Mouse (Mus musculus): ENCODE measurements at regions not wholly inside any gene's neighbourhood (a gene's known extent, or its start where the extent isn't known, plus 50 kb on each side); places are given as distances from the start of the nearest gene placed in this dataset.
"Not testable (repeated sequence)": the region's sequence is repeated elsewhere in the genome, so short reads cannot be mapped to it uniquely, and the experiment has no call there.

- DNase-seq: no peak
These were observed 550.2 kb downstream of the Rapgef2 start for GRCm38 (mm10) chr3:78736111-78736510.

GRCm38 (mm10) chr3:78716691-78717090 is 569.6 kb downstream of the Rapgef2 start:
- DNase-seq: no peak

GRCm38 (mm10) chr3:78707687-78708086 is 578.6 kb downstream of the Rapgef2 start:
- DNase-seq: no peak

DNA sequence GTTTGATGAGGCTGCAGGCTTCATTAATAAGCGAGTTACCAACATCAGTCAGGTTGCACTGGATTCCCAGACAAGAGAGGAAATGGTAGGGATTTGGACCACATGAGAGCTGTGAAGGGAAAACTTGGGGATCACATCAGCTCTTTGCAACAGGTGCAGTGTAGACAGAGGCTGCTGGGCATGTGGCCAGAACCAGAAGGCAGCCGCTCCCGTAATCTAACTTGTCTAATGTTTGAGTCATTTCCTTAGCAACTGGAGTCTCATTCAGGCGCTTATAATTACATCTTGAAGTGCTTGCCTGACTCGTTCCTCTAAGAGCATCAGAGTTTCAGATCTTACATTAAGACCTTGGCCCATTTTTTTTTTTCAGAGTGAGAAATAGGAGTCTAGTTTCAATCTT is 587.4 kb downstream of the Rapgef2 start:
- no peak for DNase-seq

GRCm38 (mm10) chr3:78691499-78691898 is 594.8 kb downstream of the Rapgef2 start:
- DNase-seq: no peak

DNA sequence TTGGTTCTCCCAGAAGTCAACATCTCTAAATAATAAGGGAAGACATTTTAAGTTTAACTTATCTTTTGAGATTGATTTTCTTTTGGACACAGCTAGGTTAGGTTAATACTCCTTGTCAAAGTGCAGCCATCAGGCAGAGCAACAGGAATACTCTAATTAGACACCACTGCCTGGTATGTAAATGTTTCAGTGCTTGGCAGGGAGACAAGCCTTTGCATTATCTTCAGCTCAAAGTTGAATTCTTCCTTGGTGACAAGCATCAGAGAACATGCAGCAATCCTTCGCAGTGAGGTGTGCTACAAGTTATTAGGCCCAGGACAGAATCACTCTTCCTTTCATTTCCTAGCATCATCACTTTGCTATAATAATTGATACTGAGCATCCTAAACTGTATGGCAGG is 608.7 kb downstream of the Rapgef2 start:
- no peak for DNase-seq

DNA sequence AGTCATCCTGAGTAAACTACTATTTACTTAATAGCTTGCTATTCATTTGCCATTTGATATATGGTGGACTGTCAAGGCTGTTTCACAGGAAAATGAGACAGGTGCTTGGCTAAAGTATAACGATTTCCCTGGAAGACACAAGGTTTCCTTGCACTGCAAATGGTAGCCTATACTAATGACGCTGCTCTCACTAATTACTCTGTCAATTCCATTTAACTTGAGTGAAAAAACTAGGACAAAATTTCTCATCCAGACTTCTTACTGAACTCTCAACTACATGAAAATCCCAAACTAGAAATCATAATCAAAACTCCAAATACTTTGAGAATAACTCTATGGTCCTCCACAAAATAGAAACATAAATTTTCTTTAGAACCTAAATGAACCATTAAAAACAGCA is 609.5 kb downstream of the Rapgef2 start:
- DNase-seq: no peak

DNA sequence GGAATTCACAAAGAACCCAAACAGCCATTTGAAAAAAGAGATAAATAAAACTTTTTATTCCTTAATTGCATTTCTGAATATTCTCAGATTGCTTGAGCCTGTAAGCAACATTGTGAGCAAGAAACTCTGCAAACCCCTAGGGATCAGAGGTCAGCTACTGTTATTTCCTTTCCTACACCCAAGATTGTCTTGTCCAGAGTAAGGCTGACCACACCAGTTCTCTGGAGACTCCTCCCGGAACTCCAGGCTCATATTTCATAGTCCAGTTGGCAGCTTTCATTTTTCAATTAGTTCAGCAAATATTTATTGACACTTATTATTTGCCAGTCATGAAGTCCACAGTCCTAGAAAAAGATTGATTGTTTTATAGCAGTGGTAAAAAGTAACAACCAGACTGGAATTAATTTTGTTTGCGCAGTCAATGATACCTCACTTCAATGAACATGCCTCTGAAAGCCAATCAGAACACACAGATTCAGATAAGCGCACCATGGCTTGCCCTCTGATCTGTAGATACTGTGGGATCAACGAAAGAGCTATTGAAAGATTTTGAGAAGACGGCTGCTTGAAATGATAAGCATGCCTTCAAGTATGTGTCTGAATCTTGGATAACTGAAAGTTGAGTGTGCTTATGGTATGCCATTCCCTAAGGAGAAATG is 611.7 kb downstream of the Rapgef2 start:
- no peak for DNase-seq

DNA sequence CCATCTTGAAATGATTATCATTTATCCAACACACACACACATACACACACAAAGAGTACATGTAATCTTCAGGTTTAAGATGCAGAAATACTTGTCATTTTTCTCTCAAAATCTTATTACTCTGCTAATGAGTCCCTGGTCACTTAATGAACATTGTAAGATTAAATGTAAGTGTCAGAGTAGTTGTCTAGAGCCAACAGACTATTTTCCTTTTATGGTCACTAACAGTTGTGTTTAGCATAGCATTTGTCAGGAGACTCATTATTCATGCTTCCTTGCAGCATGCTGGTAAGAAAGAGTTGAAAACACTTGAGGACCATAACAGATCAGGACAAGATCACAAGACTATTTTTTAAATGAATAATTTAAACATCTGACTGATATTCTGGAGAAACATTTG is 618.3 kb downstream of the Rapgef2 start:
- DNase-seq: no peak

DNA sequence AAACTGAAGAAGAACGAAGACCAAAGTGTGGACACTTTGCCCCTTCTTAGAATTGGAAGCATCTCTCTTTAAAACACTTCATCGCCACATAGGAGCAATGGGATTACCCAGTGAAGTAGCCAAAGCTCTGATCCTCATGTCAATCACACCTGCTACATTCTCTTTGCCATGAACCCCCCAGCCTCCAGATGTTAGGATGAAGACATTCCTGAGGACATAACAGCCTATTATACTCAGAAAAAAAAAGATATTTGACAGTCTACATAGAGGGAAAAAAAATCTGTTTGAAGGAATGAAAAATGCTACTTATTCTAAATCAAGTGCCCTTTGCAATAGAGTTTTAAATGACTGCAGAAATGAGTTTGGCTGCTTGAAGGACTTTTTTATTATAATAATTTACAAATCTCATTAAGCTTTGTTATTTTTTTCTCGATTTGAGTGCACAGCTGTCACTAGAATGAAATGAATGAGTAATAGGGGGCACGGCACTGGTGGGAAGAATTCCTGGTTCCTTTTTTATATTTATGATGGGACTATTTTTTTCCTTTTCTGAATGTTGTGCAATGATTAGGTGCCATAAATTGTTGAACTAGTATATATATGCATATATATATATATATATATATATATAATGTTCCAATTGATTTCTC is 618.8 kb downstream of the Rapgef2 start:
- DNase-seq: no peak

DNA sequence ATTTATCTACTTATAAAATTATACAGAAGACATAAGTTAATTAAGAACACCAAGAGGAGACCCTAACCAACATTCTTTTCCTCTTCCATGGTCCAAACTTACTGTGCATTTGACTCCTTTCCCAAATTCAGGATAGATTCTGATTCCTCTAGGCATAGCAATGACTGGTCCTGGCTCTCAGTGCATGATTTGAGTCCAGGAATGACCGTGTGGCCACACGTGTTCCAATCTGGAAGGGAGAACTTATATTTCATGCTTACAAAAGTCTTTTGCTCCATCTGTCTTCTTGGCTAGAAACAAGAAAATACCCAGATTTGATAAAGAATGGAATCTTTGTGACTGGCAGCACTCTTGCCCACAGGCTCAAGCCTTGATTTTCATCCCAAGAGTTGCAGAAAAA is 638.2 kb downstream of the Rapgef2 start:
- no peak for DNase-seq

DNA sequence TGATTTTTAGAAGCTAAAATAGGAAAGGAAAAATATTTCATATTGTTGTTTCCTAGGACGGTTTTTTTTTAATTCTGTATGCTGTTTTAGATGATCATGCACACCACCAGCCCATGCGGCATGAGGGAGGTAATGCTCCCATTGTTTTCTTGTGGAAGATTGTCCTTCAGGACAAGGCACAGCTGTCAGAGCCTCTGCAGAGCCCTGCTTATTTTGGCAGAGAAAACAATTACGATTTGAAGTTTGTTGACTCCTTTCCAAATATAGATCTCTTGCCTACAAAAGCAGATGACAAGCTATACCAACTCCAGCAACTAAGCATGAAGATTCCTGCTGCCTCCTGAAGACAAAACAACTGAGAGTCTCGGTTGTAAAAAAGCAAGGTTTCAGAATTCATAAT is 650.9 kb downstream of the Rapgef2 start:
- DNase-seq: no peak

- no peak for DNase-seq
These were observed 667.4 kb downstream of the Rapgef2 start for GRCm38 (mm10) chr3:78618900-78619299.

- DNase-seq: no peak
These were observed 691.5 kb downstream of the Rapgef2 start for GRCm38 (mm10) chr3:78594718-78595236.

- no peak for DNase-seq
These were observed 692.0 kb downstream of the Rapgef2 start for GRCm38 (mm10) chr3:78594305-78594704.

DNA sequence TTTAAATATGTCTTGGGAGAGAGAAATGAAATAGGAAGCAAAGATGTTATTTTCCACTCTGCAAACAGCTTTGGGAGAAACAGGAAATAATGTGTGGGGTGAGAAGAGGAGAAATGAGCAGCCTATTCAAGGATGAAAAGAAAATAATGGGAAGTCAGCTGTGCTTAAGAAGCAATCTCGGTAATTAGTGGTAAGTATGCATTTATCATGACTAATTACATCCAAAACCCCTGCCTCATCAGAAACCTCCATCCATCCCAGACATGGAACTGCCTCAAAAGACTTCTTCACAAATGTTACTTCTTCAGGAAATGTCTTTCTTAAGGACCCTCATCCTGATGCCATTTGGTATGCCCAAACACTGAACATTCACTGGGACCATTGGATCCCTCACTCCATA is 699.7 kb downstream of the Rapgef2 start:
- DNase-seq: no peak

GRCm38 (mm10) chr3:78581868-78582267 is 704.4 kb downstream of the Rapgef2 start:
- no peak for DNase-seq

DNA sequence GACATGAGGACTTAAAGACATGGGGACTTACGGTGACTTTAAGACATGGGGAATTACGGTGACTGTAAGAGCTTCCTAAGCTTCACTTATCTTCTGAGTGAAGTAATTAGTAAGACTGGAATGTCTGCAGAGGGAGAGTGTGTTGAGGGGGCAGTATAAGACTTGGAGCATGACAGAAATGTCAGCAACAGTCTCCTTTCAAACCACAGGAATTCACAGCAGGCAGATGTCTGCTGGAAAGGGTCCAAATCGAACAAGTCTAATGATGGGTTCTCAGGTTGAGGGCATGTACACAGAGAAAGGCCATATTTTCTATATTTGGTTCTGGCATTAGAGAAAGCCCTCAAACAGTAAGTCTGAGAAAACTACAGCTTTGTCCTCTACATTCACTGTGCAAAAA is 705.2 kb downstream of the Rapgef2 start:
- no peak for DNase-seq

GRCm38 (mm10) chr3:78575667-78576464 is 710.5 kb downstream of the Rapgef2 start:
- no peak for DNase-seq

DNA sequence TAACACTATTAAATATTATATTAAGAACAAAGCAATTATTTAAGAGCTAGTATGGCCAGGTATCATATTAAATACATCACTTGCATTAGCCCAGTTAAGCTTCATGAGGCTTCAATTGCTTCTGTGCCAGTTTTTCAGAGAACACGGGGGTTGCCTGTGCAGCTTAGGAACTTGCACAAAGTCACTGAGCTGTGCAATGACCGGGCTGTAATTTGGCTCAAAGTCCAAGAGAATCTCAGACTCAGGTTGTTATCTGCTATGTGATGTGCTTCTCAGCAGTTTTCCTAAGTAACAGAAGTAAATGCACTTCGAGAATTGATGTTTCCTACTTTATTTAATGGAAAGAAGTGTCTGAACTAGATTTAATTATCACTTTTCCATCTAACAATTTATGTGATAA is 711.5 kb downstream of the Rapgef2 start:
- DNase-seq: no peak

- DNase-seq: no peak
These were observed 713.0 kb downstream of the Rapgef2 start for GRCm38 (mm10) chr3:78573299-78573698.

DNA sequence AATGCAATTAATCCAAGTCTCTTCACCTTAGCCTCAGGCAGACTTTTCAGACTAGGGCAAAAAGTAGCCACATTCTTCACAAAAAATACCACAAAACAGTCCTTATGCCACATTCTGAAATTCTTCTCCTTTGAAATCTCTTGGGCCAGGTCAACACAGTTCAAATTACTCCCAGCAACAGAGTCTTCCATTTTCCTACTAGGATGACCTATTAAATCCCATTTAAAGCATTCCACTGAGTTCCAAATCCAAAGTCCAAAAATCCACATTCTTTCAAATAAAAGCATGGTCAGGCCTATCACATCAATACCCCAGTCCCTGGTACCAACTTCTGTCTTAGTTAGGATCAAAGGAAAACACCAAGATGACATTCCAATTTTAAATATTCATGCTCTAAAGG is 721.4 kb downstream of the Rapgef2 start:
- not testable (repeated sequence) for DNase-seq

All from thymus, postnatal 14 days (tissue).